Mouse (Mus musculus) heart, postnatal 0 days (tissue): ENCODE results near the gene Islr.

Experiments used
- CTCF ChIP-seq: IDR thresholded peaks from 2 replicates; pipeline ENCODE4 v1.5.1; 2016; ENCODE audit warnings: antibody characterized with exemption, control low read depth, low read depth
- EP300 ChIP-seq: IDR thresholded peaks from 2 replicates; pipeline ENCODE4 v1.6.1; 2016; ENCODE audit warnings: antibody characterized with exemption, low read depth

- no peak for TF ChIP-seq CTCF
- no peak for TF ChIP-seq EP300
These were observed 91.8 kb downstream of the Islr start for GRCm38 (mm10) chr9:58112321-58112751.
